Mouse (Mus musculus): ENCODE measurements at regions not wholly inside any gene's neighbourhood (a gene's known extent, or its start where the extent isn't known, plus 50 kb on each side); places are given as distances from the start of the nearest gene placed in this dataset.

GRCm38 (mm10) chr11:25356671-25357586 is 853.6 kb downstream of the 5730522E02Rik start:
- peak in 1 of 2 experiments; percentile 35 for DNase-seq (ENCODE audit: low spot score in 2 of 2)

- no peak for DNase-seq (ENCODE audit: low spot score in 2 of 2)
These were observed 874.9 kb downstream of the 5730522E02Rik start for GRCm38 (mm10) chr11:25335667-25336066.

GRCm38 (mm10) chr11:25330696-25331095 is 879.9 kb downstream of the 5730522E02Rik start:
- DNase-seq (ENCODE audit: low spot score in 2 of 2), result no peak

- no peak for DNase-seq (ENCODE audit: low spot score in 2 of 2)
These were observed 888.1 kb downstream of the 5730522E02Rik start for GRCm38 (mm10) chr11:25322426-25322825.

- no peak for DNase-seq (ENCODE audit: low spot score in 2 of 2)
These were observed 889.1 kb downstream of the 5730522E02Rik start for GRCm38 (mm10) chr11:25321494-25321893.

GRCm38 (mm10) chr11:25314645-25315044 is 895.9 kb downstream of the 5730522E02Rik start:
- DNase-seq (ENCODE audit: low spot score in 2 of 2), result peak; percentile 53 to 78

- no peak for DNase-seq (ENCODE audit: low spot score in 2 of 2)
These were observed 896.7 kb downstream of the 5730522E02Rik start for GRCm38 (mm10) chr11:25313879-25314278.

- no peak for DNase-seq (ENCODE audit: low spot score in 2 of 2)
These were observed 897.3 kb downstream of the 5730522E02Rik start for GRCm38 (mm10) chr11:25313308-25313707.

GRCm38 (mm10) chr11:25310754-25311153 is 899.8 kb downstream of the 5730522E02Rik start:
- peak in 1 of 2 experiments; percentile 49 for DNase-seq (ENCODE audit: low spot score in 2 of 2)

- DNase-seq (ENCODE audit: low spot score in 2 of 2), result peak; percentile 59 to 79
These were observed 909.4 kb downstream of the 5730522E02Rik start for GRCm38 (mm10) chr11:25301130-25301529.

- DNase-seq (ENCODE audit: low spot score in 2 of 2), result no peak
These were observed 922.2 kb downstream of the 5730522E02Rik start for GRCm38 (mm10) chr11:25288346-25288745.

GRCm38 (mm10) chr11:25287458-25288247 is 922.9 kb downstream of the 5730522E02Rik start:
- peak in 1 of 2 experiments; percentile 30 for DNase-seq (ENCODE audit: low spot score in 2 of 2)

GRCm38 (mm10) chr11:25269936-25270540 is 940.5 kb downstream of the 5730522E02Rik start:
- DNase-seq (ENCODE audit: low spot score in 2 of 2), result no peak

- no peak for DNase-seq (ENCODE audit: low spot score in 2 of 2)
These were observed 947.7 kb downstream of the 5730522E02Rik start for GRCm38 (mm10) chr11:25262906-25263305.

GRCm38 (mm10) chr11:25259691-25260090 is 950.9 kb downstream of the 5730522E02Rik start:
- no peak for DNase-seq (ENCODE audit: low spot score in 2 of 2)

GRCm38 (mm10) chr11:25233360-25233890 is 977.1 kb downstream of the 5730522E02Rik start:
- DNase-seq (ENCODE audit: low spot score in 2 of 2), result peak; percentile 55 to 65
